Mouse (Mus musculus): Measurements from ENCODE around the gene Bank1. TPM values are rescaled to one million over a fixed set of nuclear protein-coding genes. Genes with fewer than 3 reads are reported as not detected.

The Bank1 gene
- total and polyA plus RNA-seq, 2 experiments from 2014 or later = 0.43 to 0.66 TPM

DNA sequence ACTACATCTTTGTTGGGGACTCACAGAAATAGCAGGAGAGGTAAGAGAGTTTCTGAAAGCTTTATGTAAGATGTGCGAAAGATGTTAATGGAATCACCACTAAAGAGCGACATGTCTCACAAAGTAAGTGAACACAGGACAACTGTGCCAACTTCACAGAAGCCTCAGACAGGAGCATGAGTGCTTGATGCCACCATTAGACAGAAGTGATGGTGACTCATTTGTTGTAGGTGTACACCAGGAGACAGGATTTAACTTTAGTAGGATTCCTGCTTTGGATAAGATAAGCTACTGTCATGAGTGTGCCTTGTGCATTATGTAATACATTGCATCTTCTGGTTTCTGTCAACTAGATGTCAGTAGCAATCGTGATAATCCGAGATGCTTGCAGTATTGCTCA lies 74.3 kb downstream of the Bank1 start:
- ATAC-seq (ENCODE audit: low FRiP score) = no peak
- Histone ChIP-seq H3K4me1 (ENCODE audit: insufficient read depth, low read length) (no peaks in the 10 kb centered on the region), H3K9ac (replicated peaks; ENCODE audit: low read length, poor library complexity, severe bottlenecking) (no peak overlapping the region), H3K36me3 (ENCODE audit: insufficient read depth, low read length) (no peaks in the 10 kb centered on the region), H3K27ac (ENCODE audit: low read depth, low read length) (no peak overlapping the region), H3K4me3 (ENCODE audit: low read depth, low read length) (no peak overlapping the region), H3K27me3 (ENCODE audit: insufficient read depth, low read length) (no peaks in the 10 kb centered on the region), H3K4me2 (ENCODE audit: low read depth, low read length, poor library complexity, severe bottlenecking) (no peak overlapping the region), H3K9me3 (ENCODE audit: low read length) (no peaks in the 10 kb centered on the region)
- 94% methylated on average over 4 of the region's 4 CpGs for WGBS
- no peak for DNase-seq (ENCODE audit: low spot score)
- no peak for TF ChIP-seq CTCF (IDR thresholded peaks at IDR 0.05)

DNA sequence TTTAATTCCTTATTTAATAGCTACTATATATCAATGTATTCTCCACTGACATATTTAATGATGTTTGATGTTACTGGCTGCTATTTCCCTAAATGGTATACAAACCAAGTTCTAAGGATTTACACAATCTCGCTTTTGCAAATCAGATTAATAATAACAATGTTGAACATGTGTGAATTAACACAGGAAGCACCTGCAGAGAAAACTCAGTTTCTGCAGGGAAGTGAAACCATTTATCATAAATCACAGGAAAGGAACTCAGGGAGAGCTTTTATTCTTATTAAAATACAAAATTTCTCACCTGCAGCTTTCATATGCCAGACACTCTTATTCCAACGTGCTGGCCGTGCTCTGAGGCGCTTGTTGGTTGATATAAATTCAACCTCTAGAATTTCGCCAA lies 78.5 kb downstream of the Bank1 start:
- Histone ChIP-seq H3K27ac (ENCODE audit: low read depth, low read length) (no peak overlapping the region), H3K36me3 (ENCODE audit: insufficient read depth, low read length) (no peaks in the 10 kb centered on the region), H3K9ac (replicated peaks; ENCODE audit: low read length, poor library complexity, severe bottlenecking) (no peak overlapping the region), H3K9me3 (ENCODE audit: low read length) (no peaks in the 10 kb centered on the region), H3K4me3 (ENCODE audit: low read depth, low read length) (no peak overlapping the region), H3K4me2 (ENCODE audit: low read depth, low read length, poor library complexity, severe bottlenecking) (no peak overlapping the region), H3K4me1 (ENCODE audit: insufficient read depth, low read length) (no peaks in the 10 kb centered on the region), H3K27me3 (ENCODE audit: insufficient read depth, low read length) (no peaks in the 10 kb centered on the region)
- WGBS = 62% methylated on average over 5 of the region's 5 CpGs
- DNase-seq (ENCODE audit: low spot score) = no peak
- no peak for TF ChIP-seq CTCF (IDR thresholded peaks at IDR 0.05)
- ATAC-seq (ENCODE audit: low FRiP score) = no peak

DNA sequence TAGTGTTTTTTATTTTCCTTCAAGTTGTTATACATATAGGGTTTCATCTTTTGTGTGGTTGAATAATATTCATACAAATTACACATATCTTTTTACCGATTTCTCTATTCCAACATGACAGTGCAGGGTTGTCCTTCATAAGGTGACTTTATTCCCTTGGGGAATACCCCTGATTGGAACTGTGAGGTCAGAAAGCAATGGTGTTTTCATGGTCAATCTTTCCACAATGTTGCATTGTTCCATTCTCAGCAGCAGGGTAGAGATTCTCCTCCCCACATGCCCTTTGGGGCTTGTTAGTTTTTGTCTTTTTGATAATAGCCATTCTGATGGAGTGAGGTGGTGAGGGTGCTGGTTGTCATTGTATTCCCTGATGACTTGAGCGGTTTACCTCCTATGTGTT lies 80.9 kb downstream of the Bank1 start:
- WGBS = 53% methylated on average over 2 of the region's 2 CpGs
- H3K9ac ChIP-seq (replicated peaks; ENCODE audit: low read length, poor library complexity, severe bottlenecking) = no peak overlapping the region
- H3K27ac ChIP-seq (ENCODE audit: low read depth, low read length) = no peak overlapping the region
- H3K9me3 ChIP-seq (ENCODE audit: low read length) = no peaks in the 10 kb centered on the region
- TF ChIP-seq CTCF (IDR thresholded peaks at IDR 0.05) = no peak
- H3K36me3 ChIP-seq (ENCODE audit: insufficient read depth, low read length) = no peaks in the 10 kb centered on the region
- DNase-seq (ENCODE audit: low spot score) = no peak
- H3K4me1 ChIP-seq (ENCODE audit: insufficient read depth, low read length) = no peaks in the 10 kb centered on the region
- no peak for ATAC-seq (ENCODE audit: low FRiP score)
- no peak overlapping the region for H3K4me3 ChIP-seq (ENCODE audit: low read depth, low read length)
- H3K4me2 ChIP-seq (ENCODE audit: low read depth, low read length, poor library complexity, severe bottlenecking) = no peak overlapping the region
- H3K27me3 ChIP-seq (ENCODE audit: insufficient read depth, low read length) = no peaks in the 10 kb centered on the region

DNA sequence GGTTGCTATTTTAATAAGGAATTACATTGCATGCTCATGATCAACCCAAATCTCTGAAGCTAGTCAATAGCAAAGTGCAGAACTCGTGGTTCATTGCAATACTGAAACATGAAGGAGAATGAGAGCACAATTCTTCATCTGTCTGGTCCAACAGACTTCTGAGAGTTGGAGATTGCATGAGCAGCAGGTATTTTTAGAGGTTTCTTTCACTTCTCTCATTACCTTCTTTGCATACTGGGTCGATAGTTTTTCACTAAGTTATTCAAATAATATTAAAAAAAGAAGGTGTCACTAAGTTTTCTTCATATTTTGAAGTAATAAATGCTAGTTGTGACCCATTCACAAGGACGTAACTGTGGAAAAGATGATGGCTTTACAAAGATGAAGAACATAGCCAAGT lies 87.1 kb downstream of the Bank1 start:
- Histone ChIP-seq H3K4me2 (ENCODE audit: low read depth, low read length, poor library complexity, severe bottlenecking) (no peak overlapping the region), H3K9me3 (ENCODE audit: low read length) (no peaks in the 10 kb centered on the region), H3K4me3 (ENCODE audit: low read depth, low read length) (no peak overlapping the region), H3K9ac (replicated peaks; ENCODE audit: low read length, poor library complexity, severe bottlenecking) (no peak overlapping the region), H3K4me1 (ENCODE audit: insufficient read depth, low read length) (no peaks in the 10 kb centered on the region), H3K36me3 (ENCODE audit: insufficient read depth, low read length) (no peaks in the 10 kb centered on the region), H3K27ac (ENCODE audit: low read depth, low read length) (no peak overlapping the region), H3K27me3 (ENCODE audit: insufficient read depth, low read length) (no peaks in the 10 kb centered on the region)
- DNase-seq (ENCODE audit: low spot score) = no peak
- no peak for TF ChIP-seq CTCF (IDR thresholded peaks at IDR 0.05)
- 86% methylated on average over 3 of the region's 3 CpGs for whole genome bisulfite sequencing
- ATAC-seq (ENCODE audit: low FRiP score) = no peak

DNA sequence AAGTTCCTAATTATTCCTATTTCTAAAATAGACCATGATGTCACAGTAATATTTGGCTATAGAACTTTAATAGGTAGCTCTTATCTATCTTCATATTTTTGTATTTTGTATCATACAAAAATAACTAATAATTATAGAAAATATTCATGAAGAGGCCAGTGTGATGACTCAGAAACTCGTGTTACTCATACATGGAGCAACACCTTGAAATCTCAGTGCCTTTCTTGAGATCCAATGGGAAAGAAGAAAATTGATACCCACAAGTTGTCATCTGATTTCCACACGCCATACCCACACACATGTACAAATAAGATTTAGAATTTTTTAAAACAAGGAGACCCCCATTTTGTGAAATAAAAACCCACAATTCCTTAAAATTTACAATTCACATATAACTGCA lies 92.4 kb downstream of the Bank1 start:
- WGBS = 75% methylated on average over 2 of the region's 2 CpGs
- H3K36me3 ChIP-seq (ENCODE audit: insufficient read depth, low read length) = no peaks in the 10 kb centered on the region
- ATAC-seq (ENCODE audit: low FRiP score) = no peak
- no peak for TF ChIP-seq CTCF (IDR thresholded peaks at IDR 0.05)
- no peak overlapping the region for H3K9ac ChIP-seq (replicated peaks; ENCODE audit: low read length, poor library complexity, severe bottlenecking)
- no peak overlapping the region for H3K27ac ChIP-seq (ENCODE audit: low read depth, low read length)
- H3K4me3 ChIP-seq (ENCODE audit: low read depth, low read length) = no peak overlapping the region
- no peak for DNase-seq (ENCODE audit: low spot score)
- H3K4me2 ChIP-seq (ENCODE audit: low read depth, low read length, poor library complexity, severe bottlenecking) = no peak overlapping the region
- H3K4me1 ChIP-seq (ENCODE audit: insufficient read depth, low read length) = no peaks in the 10 kb centered on the region
- H3K9me3 ChIP-seq (ENCODE audit: low read length) = no peaks in the 10 kb centered on the region
- H3K27me3 ChIP-seq (ENCODE audit: insufficient read depth, low read length) = no peaks in the 10 kb centered on the region

DNA sequence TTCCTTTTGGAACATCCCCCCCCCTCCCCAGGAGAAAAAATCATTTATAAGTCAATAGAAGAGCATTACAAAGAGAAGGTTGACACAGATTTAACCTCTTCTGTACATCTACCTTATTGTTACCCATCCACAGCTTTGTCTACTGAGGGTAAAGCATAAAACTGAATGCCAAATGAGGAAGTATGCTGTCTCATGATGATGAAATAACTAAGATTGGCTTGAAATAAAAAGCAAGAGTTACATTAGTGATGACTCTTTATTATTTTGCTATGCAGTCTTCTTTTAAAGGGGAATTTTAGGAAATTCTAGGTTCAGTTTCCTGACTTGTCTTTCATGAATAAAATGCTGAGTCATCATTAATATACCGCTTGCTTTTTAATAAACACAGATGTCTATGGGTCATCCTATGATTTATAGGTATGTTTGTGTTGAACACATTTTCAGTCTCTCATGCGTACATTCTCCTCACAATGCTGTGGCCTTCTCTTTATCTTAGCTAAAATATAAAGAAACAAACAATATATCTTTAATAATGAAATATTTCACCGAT lies 95.2 kb downstream of the Bank1 start:
- TF ChIP-seq CTCF (IDR thresholded peaks at IDR 0.05) = no peak
- Histone ChIP-seq H3K36me3 (ENCODE audit: insufficient read depth, low read length) (no peaks in the 10 kb centered on the region), H3K9me3 (ENCODE audit: low read length) (no peaks in the 10 kb centered on the region), H3K27ac (ENCODE audit: low read depth, low read length) (no peak overlapping the region), H3K4me3 (ENCODE audit: low read depth, low read length) (no peak overlapping the region), H3K9ac (replicated peaks; ENCODE audit: low read length, poor library complexity, severe bottlenecking) (no peak overlapping the region), H3K27me3 (ENCODE audit: insufficient read depth, low read length) (no peaks in the 10 kb centered on the region), H3K4me1 (ENCODE audit: insufficient read depth, low read length) (no peaks in the 10 kb centered on the region), H3K4me2 (ENCODE audit: low read depth, low read length, poor library complexity, severe bottlenecking) (no peak overlapping the region)
- no peak for DNase-seq (ENCODE audit: low spot score)
- no peak for ATAC-seq (ENCODE audit: low FRiP score)
- 96% methylated on average over 3 of the region's 3 CpGs for WGBS

Measured in midbrain, postnatal 0 days (tissue).